Mouse (Mus musculus): ENCODE measurements at regions not wholly inside any gene's neighbourhood (a gene's known extent, or its start where the extent isn't known, plus 50 kb on each side); places are given as distances from the start of the nearest gene placed in this dataset.

DNA sequence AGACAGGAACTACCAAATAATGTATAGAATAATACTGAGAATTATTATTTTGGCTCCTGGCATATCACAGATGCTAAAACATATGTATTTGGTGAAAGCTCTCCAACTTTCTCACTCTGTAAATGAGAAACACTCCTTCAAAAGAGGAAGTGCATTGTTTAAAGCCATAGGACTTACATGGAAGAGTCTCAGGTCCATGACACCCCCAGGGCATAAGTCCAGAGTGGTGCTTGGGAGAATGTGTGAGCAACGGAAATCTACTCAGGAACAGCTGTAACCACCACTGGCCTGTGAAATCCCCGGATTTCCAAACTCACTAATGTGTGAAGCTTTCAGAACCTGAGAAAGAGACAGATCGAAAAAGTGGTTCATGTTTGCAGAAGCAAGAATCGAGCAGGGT is 445.1 kb downstream of the Prdm2 start:
- no peak for ATAC-seq (ENCODE audit: low FRiP score)
- 67% methylated on average over 4 of the region's 4 CpGs for WGBS

GRCm38 (mm10) chr4:142761577-142761976 is 451.2 kb downstream of the Prdm2 start:
- Histone ChIP-seq H3K27ac (no peak overlapping the region), H3K36me3 (replicated peaks) (no peaks in the 10 kb centered on the region), H3K9ac (no peak overlapping the region), H3K27me3 (peaks cover 3% of the 10 kb centered on the region; the same call in 1 of the 2 replicates), H3K4me2 (no peak overlapping the region), H3K9me3 (no peaks in the 10 kb centered on the region), H3K4me1 (no peaks in the 10 kb centered on the region; the same call in 1 of the 2 replicates), H3K4me3 (replicated peaks) (no peak overlapping the region)
- ATAC-seq (ENCODE audit: low FRiP score) = no peak
- 86% methylated on average over 8 of the region's 8 CpGs for WGBS

More for the DNA sequence above, 445.1 kb downstream of the Prdm2 start:
- H3K4me3 ChIP-seq (replicated peaks) = no peak overlapping the region
- peaks cover 31% of the 10 kb centered on the region for H3K4me1 ChIP-seq
- H3K27me3 ChIP-seq = peaks cover 21% of the 10 kb centered on the region
- H3K36me3 ChIP-seq (replicated peaks) = no peaks in the 10 kb centered on the region
- H3K4me2 ChIP-seq = no peak overlapping the region
- H3K9ac ChIP-seq = no peak overlapping the region
- no peak overlapping the region for H3K27ac ChIP-seq
- H3K9me3 ChIP-seq = no peaks in the 10 kb centered on the region

DNA sequence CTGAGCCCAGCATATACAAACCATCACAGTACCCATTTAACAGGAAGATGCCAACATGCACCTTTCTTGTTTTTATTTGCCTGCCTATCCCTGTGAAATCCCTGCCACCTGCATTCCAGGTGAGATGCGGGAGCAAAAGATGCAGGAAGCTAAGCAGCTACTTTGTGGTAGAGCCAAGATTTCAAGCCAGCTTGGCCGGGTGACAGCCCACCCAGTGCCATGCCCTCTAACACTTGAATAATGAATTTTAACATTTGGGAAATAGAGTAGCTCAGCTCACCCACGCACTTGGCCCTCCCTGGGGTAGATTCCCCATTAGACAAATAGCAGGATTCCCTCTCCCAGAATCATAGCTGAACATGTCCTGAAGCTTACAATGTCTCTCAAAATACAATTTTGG is 454.7 kb downstream of the Prdm2 start:
- peaks cover 20% of the 10 kb centered on the region for H3K27me3 ChIP-seq
- 90% methylated on average over 3 of the region's 3 CpGs for WGBS
- H3K36me3 ChIP-seq (replicated peaks) = no peaks in the 10 kb centered on the region
- no peak overlapping the region for H3K4me2 ChIP-seq
- no peak overlapping the region for H3K9ac ChIP-seq
- no peak for ATAC-seq (ENCODE audit: low FRiP score)
- H3K4me1 ChIP-seq = no peaks in the 10 kb centered on the region; the same call in 1 of the 2 replicates
- H3K9me3 ChIP-seq = no peaks in the 10 kb centered on the region
- no peak overlapping the region for H3K4me3 ChIP-seq (replicated peaks)
- no peak overlapping the region for H3K27ac ChIP-seq

GRCm38 (mm10) chr4:142756332-142756731 is 456.5 kb downstream of the Prdm2 start:
- no peak for ATAC-seq (ENCODE audit: low FRiP score)
- no peak overlapping the region for H3K9ac ChIP-seq
- WGBS = 58% methylated on average over 6 of the region's 6 CpGs
- no peak overlapping the region for H3K4me3 ChIP-seq (replicated peaks)
- H3K36me3 ChIP-seq (replicated peaks) = no peaks in the 10 kb centered on the region
- H3K4me1 ChIP-seq = peaks cover 2% of the 10 kb centered on the region
- H3K27ac ChIP-seq = no peak overlapping the region
- H3K4me2 ChIP-seq = no peak overlapping the region
- H3K27me3 ChIP-seq = peaks cover 25% of the 10 kb centered on the region
- H3K9me3 ChIP-seq = no peaks in the 10 kb centered on the region

DNA sequence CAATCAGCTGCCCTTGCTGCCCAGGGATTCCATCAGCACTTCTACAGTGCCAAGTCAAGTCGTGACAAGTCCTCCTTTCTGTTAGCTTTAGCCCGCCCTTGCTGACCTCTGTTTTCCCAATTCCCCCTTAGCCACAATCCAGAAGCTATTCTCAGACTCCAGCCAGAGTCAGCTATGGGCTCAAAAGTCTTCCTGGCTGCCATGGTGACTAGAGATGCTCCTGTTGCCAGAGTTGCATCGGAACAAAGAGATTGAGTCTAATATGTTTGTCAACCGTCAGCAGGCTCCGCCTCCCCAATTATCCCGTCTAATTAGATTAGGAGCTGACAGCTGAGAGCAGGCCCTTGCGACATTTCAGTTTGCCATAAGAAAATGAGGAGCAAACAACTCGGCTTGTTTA is 462.9 kb downstream of the Prdm2 start:
- Histone ChIP-seq H3K27me3 (peaks cover 66% of the 10 kb centered on the region), H3K9me3 (no peaks in the 10 kb centered on the region), H3K27ac (peak overlapping the region; percentile 36), H3K9ac (no peak overlapping the region), H3K36me3 (replicated peaks) (no peaks in the 10 kb centered on the region), H3K4me3 (replicated peaks) (no peak overlapping the region), H3K4me2 (no peak overlapping the region), H3K4me1 (peaks cover 14% of the 10 kb centered on the region)
- WGBS = 12% methylated on average over 8 of the region's 8 CpGs
- ATAC-seq (ENCODE audit: low FRiP score) = peak; percentile 68

GRCm38 (mm10) chr4:142723554-142723907 is 484.3 kb upstream of the Kazn start:
- no peak overlapping the region for H3K9ac ChIP-seq
- H3K36me3 ChIP-seq (replicated peaks) = no peaks in the 10 kb centered on the region
- 93% methylated on average over 4 of the region's 4 CpGs for WGBS
- no peaks in the 10 kb centered on the region for H3K9me3 ChIP-seq
- no peak overlapping the region for H3K27ac ChIP-seq
- H3K27me3 ChIP-seq = no peaks in the 10 kb centered on the region
- no peaks in the 10 kb centered on the region for H3K4me1 ChIP-seq
- no peak for ATAC-seq (ENCODE audit: low FRiP score)
- no peak overlapping the region for H3K4me3 ChIP-seq (replicated peaks)
- no peak overlapping the region for H3K4me2 ChIP-seq

DNA sequence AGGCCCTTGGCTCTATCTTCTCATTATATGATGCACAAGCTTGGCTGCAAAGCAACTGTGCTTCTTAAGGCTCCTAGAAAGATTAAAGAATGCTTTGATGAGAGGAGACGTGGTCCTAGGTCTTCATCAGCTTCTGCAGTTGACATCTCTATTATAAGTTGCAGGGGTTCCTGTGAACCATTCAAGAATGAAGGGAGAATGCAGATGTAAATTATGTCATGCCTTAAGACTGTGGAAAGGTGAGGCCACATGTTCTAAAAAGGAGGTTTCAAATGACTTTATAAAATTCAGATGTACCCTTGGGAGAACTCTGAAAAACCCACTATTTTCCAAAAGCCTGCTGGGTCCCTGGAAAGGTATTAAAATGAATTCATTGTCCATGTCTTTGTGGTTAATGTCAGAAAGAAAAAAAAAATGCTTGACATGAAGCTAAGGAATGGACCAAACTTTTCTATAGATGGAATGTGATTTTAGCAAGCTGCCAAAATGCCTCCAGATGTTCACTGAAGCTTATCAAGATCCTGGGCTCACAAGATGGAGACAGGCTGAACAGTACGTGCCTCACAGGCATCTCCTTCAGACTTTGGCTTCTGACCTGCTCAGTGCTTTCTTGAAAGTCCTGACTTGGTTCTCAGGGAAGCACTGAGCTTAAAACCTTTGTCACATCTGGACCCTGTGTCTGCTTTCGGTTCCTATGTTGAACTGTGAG is 483.8 kb upstream of the Kazn start:
- Histone ChIP-seq H3K27ac (no peak overlapping the region), H3K4me2 (no peak overlapping the region), H3K4me3 (replicated peaks) (no peak overlapping the region), H3K9ac (no peak overlapping the region), H3K36me3 (replicated peaks) (no peaks in the 10 kb centered on the region), H3K27me3 (no peaks in the 10 kb centered on the region), H3K4me1 (no peaks in the 10 kb centered on the region), H3K9me3 (no peaks in the 10 kb centered on the region)
- no peak for ATAC-seq (ENCODE audit: low FRiP score)
- WGBS = 70% methylated on average over 3 of the region's 3 CpGs

- 0 out of 2 replicates have a peak, but pooled peaks cover 5% of the 10 kb centered on the region for H3K9me3 ChIP-seq
- H3K4me1 ChIP-seq = no peaks in the 10 kb centered on the region
- H3K4me3 ChIP-seq (replicated peaks) = no peak overlapping the region
- WGBS = 87% methylated on average over 5 of the region's 5 CpGs
- H3K27me3 ChIP-seq = peaks cover 5% of the 10 kb centered on the region
- no peak overlapping the region for H3K9ac ChIP-seq
- H3K36me3 ChIP-seq (replicated peaks) = no peaks in the 10 kb centered on the region
- H3K4me2 ChIP-seq = no peak overlapping the region
- no peak overlapping the region for H3K27ac ChIP-seq
- ATAC-seq (ENCODE audit: low FRiP score) = no peak
Measured at GRCm38 (mm10) chr4:142701606-142702005, 462.4 kb upstream of the Kazn start.

- no peaks in the 10 kb centered on the region for H3K9me3 ChIP-seq
- no peak overlapping the region for H3K4me2 ChIP-seq
- 44% methylated on average over 13 of the region's 13 CpGs for WGBS
- no peak overlapping the region for H3K4me3 ChIP-seq (replicated peaks)
- ATAC-seq (ENCODE audit: low FRiP score) = no peak
- H3K27ac ChIP-seq = no peak overlapping the region
- H3K9ac ChIP-seq = no peak overlapping the region
- H3K27me3 ChIP-seq = peaks cover 3% of the 10 kb centered on the region; the same call in 1 of the 2 replicates
- H3K4me1 ChIP-seq = no peaks in the 10 kb centered on the region; the same call in 1 of the 2 replicates
- H3K36me3 ChIP-seq (replicated peaks) = no peaks in the 10 kb centered on the region
Measured at GRCm38 (mm10) chr4:142694926-142695325, 455.7 kb upstream of the Kazn start.

DNA sequence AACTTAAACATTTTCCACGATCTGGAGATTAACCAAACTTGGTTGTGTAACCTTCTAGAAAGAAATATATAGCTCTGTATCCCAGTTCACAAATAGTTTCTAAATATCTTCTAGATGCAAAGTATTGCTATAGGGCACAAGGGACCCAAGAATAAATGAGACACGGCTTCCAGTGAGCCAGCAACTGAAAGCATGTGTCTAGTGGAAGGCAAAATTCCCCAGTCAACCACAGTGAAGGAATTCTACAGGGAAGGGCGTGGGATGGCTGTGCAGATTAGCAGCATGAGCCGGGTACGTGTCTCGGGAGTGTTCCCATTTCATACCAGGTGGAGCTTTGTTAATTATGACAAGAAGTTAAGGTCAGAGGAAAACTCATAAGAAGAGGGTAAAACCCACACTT is 449.0 kb upstream of the Kazn start:
- ATAC-seq (ENCODE audit: low FRiP score) = no peak
- Histone ChIP-seq H3K9me3 (peaks cover 4% of the 10 kb centered on the region; the same call in 1 of the 2 replicates), H3K27ac (no peak overlapping the region), H3K27me3 (no peaks in the 10 kb centered on the region), H3K4me1 (no peaks in the 10 kb centered on the region), H3K36me3 (replicated peaks) (no peaks in the 10 kb centered on the region), H3K9ac (no peak overlapping the region), H3K4me2 (no peak overlapping the region), H3K4me3 (replicated peaks) (no peak overlapping the region)
- 86% methylated on average over 6 of the region's 6 CpGs for WGBS

GRCm38 (mm10) chr4:142677426-142677825 is 438.2 kb upstream of the Kazn start:
- Histone ChIP-seq H3K9me3 (no peaks in the 10 kb centered on the region), H3K9ac (no peak overlapping the region), H3K4me3 (replicated peaks) (no peak overlapping the region), H3K27me3 (no peaks in the 10 kb centered on the region), H3K4me2 (no peak overlapping the region), H3K36me3 (replicated peaks) (no peaks in the 10 kb centered on the region), H3K27ac (no peak overlapping the region), H3K4me1 (no peaks in the 10 kb centered on the region)
- 87% methylated on average over 4 of the region's 4 CpGs for WGBS
- ATAC-seq (ENCODE audit: low FRiP score) = no peak

GRCm38 (mm10) chr4:142674641-142675465 is 435.7 kb upstream of the Kazn start:
- no peak overlapping the region for H3K9ac ChIP-seq
- no peaks in the 10 kb centered on the region for H3K9me3 ChIP-seq
- H3K4me3 ChIP-seq (replicated peaks) = no peak overlapping the region
- no peak for ATAC-seq (ENCODE audit: low FRiP score)
- H3K27me3 ChIP-seq = no peaks in the 10 kb centered on the region
- no peaks in the 10 kb centered on the region for H3K4me1 ChIP-seq
- H3K27ac ChIP-seq = no peak overlapping the region
- no peak overlapping the region for H3K4me2 ChIP-seq
- WGBS = 85% methylated on average over 22 of the region's 22 CpGs
- H3K36me3 ChIP-seq (replicated peaks) = no peaks in the 10 kb centered on the region
